Mouse (Mus musculus) cortical plate, adult 2 months (tissue): ENCODE results near the gene Gpr183.

Source experiments
- CTCF ChIP-seq: fragments of 200-500 bp; IDR thresholded peaks from 2 replicates; pipeline ENCODE4 v1.5.1; 2011; ENCODE audit warnings: mild to moderate bottlenecking, control low read depth, low read length; ENCODE audit not compliant: insufficient read depth; ENCODE audit errors: extremely low read depth
- POLR2A ChIP-seq: fragments of 200-500 bp; IDR thresholded peaks from 2 replicates; pipeline ENCODE4 v1.6.1; 2011; ENCODE audit warnings: mild to moderate bottlenecking, low read length, control low read depth; ENCODE audit not compliant: insufficient read depth; ENCODE audit errors: extremely low read depth

- TF ChIP-seq CTCF (no peak), POLR2A (no peak)
Measured at GRCm38 (mm10) chr14:121952046-121952400, 13.0 kb downstream of the Gpr183 start.
